Mouse (Mus musculus): ENCODE measurements around the gene Plcb4.

Gene Plcb4

GRCm38 (mm10) chr2:135810841-135811240, 152.0 kb downstream of the Plcb4 start:
- DNase-seq (ENCODE audit: low spot score) = no peak

- no peak for DNase-seq (ENCODE audit: low spot score)
These were observed 152.8 kb downstream of the Plcb4 start for GRCm38 (mm10) chr2:135811453-135812101.

- DNase-seq (ENCODE audit: low spot score) = no peak
These were observed 154.0 kb downstream of the Plcb4 start for GRCm38 (mm10) chr2:135812701-135813246.

GRCm38 (mm10) chr2:135820691-135821090, 161.9 kb downstream of the Plcb4 start:
- DNase-seq (ENCODE audit: low spot score) = no peak

GRCm38 (mm10) chr2:135823690-135824089, 164.9 kb downstream of the Plcb4 start:
- no peak for DNase-seq (ENCODE audit: low spot score)

- no peak for DNase-seq (ENCODE audit: low spot score)
These were observed 165.9 kb downstream of the Plcb4 start for GRCm38 (mm10) chr2:135824757-135825156.

GRCm38 (mm10) chr2:135825645-135826044, 166.8 kb downstream of the Plcb4 start:
- no peak for DNase-seq (ENCODE audit: low spot score)

GRCm38 (mm10) chr2:135826616-135827360, 168.0 kb downstream of the Plcb4 start:
- no peak for DNase-seq (ENCODE audit: low spot score)

- no peak for DNase-seq (ENCODE audit: low spot score)
These were observed 169.6 kb downstream of the Plcb4 start for GRCm38 (mm10) chr2:135828446-135828845.

GRCm38 (mm10) chr2:135833743-135834142, 174.9 kb downstream of the Plcb4 start:
- DNase-seq (ENCODE audit: low spot score) = no peak

- no peak for DNase-seq (ENCODE audit: low spot score)
These were observed 175.6 kb downstream of the Plcb4 start for GRCm38 (mm10) chr2:135834435-135834834.

GRCm38 (mm10) chr2:135835911-135836310, 177.1 kb downstream of the Plcb4 start:
- DNase-seq (ENCODE audit: low spot score) = no peak

GRCm38 (mm10) chr2:135836426-135836825, 177.6 kb downstream of the Plcb4 start:
- no peak for DNase-seq (ENCODE audit: low spot score)

GRCm38 (mm10) chr2:135837730-135838129, 178.9 kb downstream of the Plcb4 start:
- no peak for DNase-seq (ENCODE audit: low spot score)

- no peak for DNase-seq (ENCODE audit: low spot score)
These were observed 179.3 kb downstream of the Plcb4 start for GRCm38 (mm10) chr2:135838135-135838534.

GRCm38 (mm10) chr2:135838651-135839286, 180.0 kb downstream of the Plcb4 start:
- no peak for DNase-seq (ENCODE audit: low spot score)

GRCm38 (mm10) chr2:135843721-135844120, 184.9 kb downstream of the Plcb4 start:
- no peak for DNase-seq (ENCODE audit: low spot score)

GRCm38 (mm10) chr2:135846903-135847302, 188.1 kb downstream of the Plcb4 start:
- DNase-seq (ENCODE audit: low spot score) = no peak

- DNase-seq (ENCODE audit: low spot score) = no peak
These were observed 188.9 kb downstream of the Plcb4 start for GRCm38 (mm10) chr2:135847738-135848137.

GRCm38 (mm10) chr2:135848169-135848568, 189.4 kb downstream of the Plcb4 start:
- DNase-seq (ENCODE audit: low spot score) = no peak

- DNase-seq (ENCODE audit: low spot score) = no peak
These were observed 193.2 kb downstream of the Plcb4 start for GRCm38 (mm10) chr2:135851964-135852363.

GRCm38 (mm10) chr2:135853085-135853484, 194.3 kb downstream of the Plcb4 start:
- DNase-seq (ENCODE audit: low spot score) = no peak

- DNase-seq (ENCODE audit: low spot score) = no peak
These were observed 195.2 kb downstream of the Plcb4 start for GRCm38 (mm10) chr2:135854059-135854458.

Measured in retina, embryonic 14.5 days (tissue).